Mouse (Mus musculus): Measurements from ENCODE around the gene Cyp1a1. TPM values are rescaled to one million over a fixed set of nuclear protein-coding genes. Genes with fewer than 3 reads are reported as not detected.

The Cyp1a1 gene
- 0.08 TPM in 1 of 2 replicates, not detected in the other for polyA plus RNA-seq (2015; fragmentation: Nextera tagmentation; extraction: Ambion mirVana)

GRCm38 (mm10) chr9:57687751-57688150, at the start of gene Cyp1a1:
Cyp1a1 (plus strand) TSS chr9:57687928.
- Histone ChIP-seq H3K9ac (no peak within 1 kb of the TSS), H3K27ac (no peak within 1 kb of the TSS), H3K27me3 (0 out of 2 replicates have a peak, but pooled peaks cover under 1% of the 10 kb centered on the region), H3K4me2 (no peak within 1 kb of the TSS), H3K4me1 (no peaks in the 10 kb centered on the region), H3K9me3 (no peaks in the 10 kb centered on the region), H3K36me3 (no peaks in the 10 kb centered on the region), H3K4me3 (no peak within 1 kb of the TSS)
- 93% methylated on average over 2 of the region's 2 CpGs for WGBS
- no peak for ATAC-seq (ENCODE audit: insufficient number of reproducible peaks, low FRiP score, low TSS enrichment, low read depth)

DNA sequence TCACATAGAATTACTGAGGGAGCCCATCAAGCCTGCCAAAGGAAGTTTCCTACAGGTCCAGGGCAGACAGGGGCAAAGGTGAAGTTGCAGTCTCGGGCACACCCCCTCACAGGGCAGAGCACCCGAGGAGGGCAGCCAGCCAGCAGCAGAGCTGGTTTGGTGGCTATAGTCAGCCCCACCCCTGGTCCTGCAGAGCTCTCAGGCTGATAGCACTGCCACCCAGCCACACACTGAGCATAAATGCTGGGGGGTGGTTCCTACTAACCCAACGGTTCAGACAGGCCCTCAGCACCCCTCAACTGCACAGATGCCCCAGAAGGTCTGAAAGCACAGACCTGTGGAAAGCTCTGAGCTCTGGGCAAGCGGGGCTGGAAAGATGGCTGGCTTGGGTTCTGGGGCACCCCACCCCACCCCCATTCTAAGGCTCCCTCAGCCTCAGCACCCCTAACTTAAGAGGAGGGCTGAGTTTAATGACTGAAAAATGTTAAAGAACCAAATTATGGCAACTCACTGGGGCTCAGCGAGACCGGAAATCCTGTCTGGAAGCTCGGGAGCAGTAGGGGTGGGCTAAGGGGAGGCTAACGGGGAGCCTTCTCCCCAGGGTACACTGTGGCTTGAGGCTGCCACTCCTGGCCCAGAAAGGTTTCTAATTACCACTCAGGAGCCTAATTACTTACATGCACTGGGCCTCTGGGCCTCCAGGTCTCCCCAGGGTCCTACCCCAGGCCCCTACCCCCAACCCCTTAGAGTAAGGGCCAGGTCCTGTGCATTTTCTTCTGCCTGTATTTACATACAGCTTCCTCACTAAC, 48.9 kb upstream of the Cyp1a1 start:
- H3K36me3 ChIP-seq: peaks cover 11% of the 10 kb centered on the region; the same call in 1 of the 2 replicates
- ATAC-seq (ENCODE audit: insufficient number of reproducible peaks, low FRiP score, low TSS enrichment, low read depth): no peak
- no peaks in the 10 kb centered on the region for H3K9me3 ChIP-seq
- peak overlapping the region; percentile 88 for H3K27ac ChIP-seq
- H3K4me3 ChIP-seq: no peak overlapping the region; the same call in 1 of the 2 replicates
- WGBS: 16% methylated on average over 8 of the region's 8 CpGs
- no peak overlapping the region; the same call in 1 of the 2 replicates for H3K9ac ChIP-seq
- no peaks in the 10 kb centered on the region for H3K27me3 ChIP-seq
- peak overlapping the region; percentile 26 for H3K4me2 ChIP-seq
- peaks cover 74% of the 10 kb centered on the region for H3K4me1 ChIP-seq

GRCm38 (mm10) chr9:57639661-57640328, 47.9 kb upstream of the Cyp1a1 start:
- 53% methylated on average over 5 of the region's 5 CpGs for WGBS
- Histone ChIP-seq H3K9ac (peak overlapping the region; percentile 23; the same call in 1 of the 2 replicates), H3K4me2 (peak overlapping the region; percentile 46), H3K27ac (peak overlapping the region; percentile 88), H3K36me3 (peaks cover 11% of the 10 kb centered on the region; the same call in 1 of the 2 replicates), H3K4me3 (peak overlapping the region; percentile 18), H3K9me3 (no peaks in the 10 kb centered on the region), H3K4me1 (peaks cover 76% of the 10 kb centered on the region), H3K27me3 (no peaks in the 10 kb centered on the region)
- ATAC-seq (ENCODE audit: insufficient number of reproducible peaks, low FRiP score, low TSS enrichment, low read depth): no peak

DNA sequence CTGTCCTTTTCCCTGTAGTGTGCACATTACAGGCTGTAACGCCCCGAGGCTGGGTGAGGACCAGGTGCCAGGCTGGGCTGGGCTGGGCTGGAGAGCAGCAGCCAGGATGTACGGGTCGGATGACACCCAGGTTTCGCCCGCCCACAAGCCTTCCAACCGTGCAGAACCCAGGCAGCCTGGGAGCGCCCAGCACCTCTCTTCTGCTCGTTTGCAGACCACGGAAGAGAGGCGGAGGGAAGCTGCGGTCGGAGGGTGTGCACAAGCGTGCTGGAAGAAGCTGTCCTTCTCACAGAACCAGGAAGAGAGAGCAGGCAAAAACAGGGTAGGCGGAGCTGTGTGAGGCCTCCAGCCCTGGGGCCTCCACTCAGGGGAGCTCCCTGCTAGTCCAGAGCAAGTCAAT, 47.3 kb upstream of the Cyp1a1 start:
- no peaks in the 10 kb centered on the region for H3K9me3 ChIP-seq
- H3K27me3 ChIP-seq: no peaks in the 10 kb centered on the region
- H3K4me1 ChIP-seq: peaks cover 78% of the 10 kb centered on the region
- H3K4me3 ChIP-seq: peak overlapping the region; percentile 18
- peak; percentile 46; the same call in 1 of the 2 replicates for ATAC-seq (ENCODE audit: insufficient number of reproducible peaks, low FRiP score, low TSS enrichment, low read depth)
- peak overlapping the region; percentile 46 for H3K4me2 ChIP-seq
- H3K36me3 ChIP-seq: peaks cover 11% of the 10 kb centered on the region; the same call in 1 of the 2 replicates
- H3K9ac ChIP-seq: 0 out of 2 replicates have a peak overlapping the region, but pooled peaks have one; percentile 23
- WGBS: 5% methylated on average over 15 of the region's 15 CpGs
- peak overlapping the region; percentile 88 for H3K27ac ChIP-seq

DNA sequence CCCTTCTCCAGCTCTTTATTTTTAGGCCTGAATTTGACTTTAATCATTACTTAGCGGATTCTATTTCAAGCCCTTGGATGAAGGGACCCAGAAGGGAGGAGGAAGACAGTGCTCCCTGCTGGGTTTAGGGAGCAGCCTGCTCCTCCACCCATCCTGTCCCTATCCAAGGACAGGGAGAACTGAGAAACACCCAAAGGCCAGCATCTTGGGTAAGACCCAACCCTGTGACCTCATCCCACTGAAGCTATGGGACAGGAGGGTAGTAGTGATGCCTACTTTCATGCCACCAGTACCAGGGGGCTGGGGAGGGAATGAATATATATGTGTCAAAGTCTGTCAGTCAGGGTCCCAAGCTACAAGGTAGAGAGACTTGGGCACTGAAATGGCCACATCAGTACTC, 46.7 kb upstream of the Cyp1a1 start:
- peaks cover 11% of the 10 kb centered on the region; the same call in 1 of the 2 replicates for H3K36me3 ChIP-seq
- 83% methylated on average over 1 of the region's 1 CpGs for WGBS
- H3K4me1 ChIP-seq: peaks cover 80% of the 10 kb centered on the region
- no peaks in the 10 kb centered on the region for H3K9me3 ChIP-seq
- peak overlapping the region; percentile 46 for H3K4me2 ChIP-seq
- ATAC-seq (ENCODE audit: insufficient number of reproducible peaks, low FRiP score, low TSS enrichment, low read depth): no peak
- no peaks in the 10 kb centered on the region for H3K27me3 ChIP-seq
- peak overlapping the region; percentile 88 for H3K27ac ChIP-seq
- peak overlapping the region; percentile 0; the same call in 1 of the 2 replicates for H3K9ac ChIP-seq
- H3K4me3 ChIP-seq: peak overlapping the region; percentile 18

GRCm38 (mm10) chr9:57641775-57642550, 45.8 kb upstream of the Cyp1a1 start:
- Histone ChIP-seq H3K27me3 (no peaks in the 10 kb centered on the region), H3K9me3 (no peaks in the 10 kb centered on the region), H3K9ac (no peak overlapping the region), H3K36me3 (peaks cover 11% of the 10 kb centered on the region; the same call in 1 of the 2 replicates), H3K4me3 (no peak overlapping the region; the same call in 1 of the 2 replicates), H3K27ac (0 out of 2 replicates have a peak overlapping the region, but pooled peaks have one; percentile 88), H3K4me2 (no peak overlapping the region), H3K4me1 (peaks cover 79% of the 10 kb centered on the region)
- ATAC-seq (ENCODE audit: insufficient number of reproducible peaks, low FRiP score, low TSS enrichment, low read depth): no peak
- 79% methylated on average over 13 of the region's 13 CpGs for WGBS

DNA sequence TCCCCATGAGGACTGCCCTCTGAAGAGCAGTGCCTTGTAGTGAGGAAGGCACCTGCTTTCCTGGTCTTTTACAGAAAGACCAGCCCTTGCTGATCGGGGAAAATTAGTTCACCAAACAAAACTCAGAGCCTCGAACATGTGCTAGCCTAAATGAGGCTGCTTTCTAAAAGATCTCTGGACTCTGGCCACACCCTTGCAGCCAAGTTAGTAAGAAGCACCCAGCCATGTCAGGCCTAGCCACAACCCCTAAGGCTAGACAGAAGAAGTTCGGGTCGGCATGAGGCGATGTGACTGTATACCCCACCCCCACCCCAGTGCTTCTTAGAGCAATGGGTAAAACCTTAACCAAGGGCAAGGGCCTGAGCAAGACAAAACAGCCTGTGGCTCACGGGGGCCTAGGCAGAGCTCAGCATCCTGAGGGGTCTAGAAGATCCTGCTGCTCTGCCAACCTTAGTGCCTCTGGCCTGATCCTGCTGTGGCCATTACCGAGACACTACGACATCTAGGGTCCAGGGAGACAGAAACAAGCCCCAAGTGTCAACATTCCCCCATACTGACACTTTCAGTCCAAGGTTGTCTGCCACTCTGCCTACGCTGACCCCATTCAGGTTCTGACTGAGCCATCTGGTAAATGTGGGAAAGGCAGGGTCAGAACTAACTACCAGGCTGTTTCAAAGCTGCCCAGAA, 44.4 kb upstream of the Cyp1a1 start:
- peaks cover 65% of the 10 kb centered on the region for H3K4me1 ChIP-seq
- ATAC-seq (ENCODE audit: insufficient number of reproducible peaks, low FRiP score, low TSS enrichment, low read depth): no peak

GRCm38 (mm10) chr9:57643856-57644180, 43.9 kb upstream of the Cyp1a1 start:
- Histone ChIP-seq H3K27me3 (no peaks in the 10 kb centered on the region), H3K4me2 (peak overlapping the region; percentile 83), H3K9ac (peak overlapping the region; percentile 100), H3K4me1 (peaks cover 60% of the 10 kb centered on the region), H3K4me3 (peak overlapping the region; percentile 94), H3K9me3 (no peaks in the 10 kb centered on the region), H3K27ac (peak overlapping the region; percentile 27; the same call in 1 of the 2 replicates), H3K36me3 (peaks cover 11% of the 10 kb centered on the region; the same call in 1 of the 2 replicates)
- ATAC-seq (ENCODE audit: insufficient number of reproducible peaks, low FRiP score, low TSS enrichment, low read depth): no peak
- WGBS: 29% methylated on average over 7 of the region's 7 CpGs

More for the DNA sequence above, 44.4 kb upstream of the Cyp1a1 start:
- peak overlapping the region; percentile 100; the same call in 1 of the 2 replicates for H3K9ac ChIP-seq
- 65% methylated on average over 9 of the region's 9 CpGs for WGBS
- peak overlapping the region; percentile 83 for H3K4me2 ChIP-seq
- peaks cover 11% of the 10 kb centered on the region; the same call in 1 of the 2 replicates for H3K36me3 ChIP-seq
- H3K9me3 ChIP-seq: no peaks in the 10 kb centered on the region
- no peaks in the 10 kb centered on the region for H3K27me3 ChIP-seq
- H3K27ac ChIP-seq: peak overlapping the region; percentile 27; the same call in 1 of the 2 replicates
- peak overlapping the region; percentile 94 for H3K4me3 ChIP-seq

DNA sequence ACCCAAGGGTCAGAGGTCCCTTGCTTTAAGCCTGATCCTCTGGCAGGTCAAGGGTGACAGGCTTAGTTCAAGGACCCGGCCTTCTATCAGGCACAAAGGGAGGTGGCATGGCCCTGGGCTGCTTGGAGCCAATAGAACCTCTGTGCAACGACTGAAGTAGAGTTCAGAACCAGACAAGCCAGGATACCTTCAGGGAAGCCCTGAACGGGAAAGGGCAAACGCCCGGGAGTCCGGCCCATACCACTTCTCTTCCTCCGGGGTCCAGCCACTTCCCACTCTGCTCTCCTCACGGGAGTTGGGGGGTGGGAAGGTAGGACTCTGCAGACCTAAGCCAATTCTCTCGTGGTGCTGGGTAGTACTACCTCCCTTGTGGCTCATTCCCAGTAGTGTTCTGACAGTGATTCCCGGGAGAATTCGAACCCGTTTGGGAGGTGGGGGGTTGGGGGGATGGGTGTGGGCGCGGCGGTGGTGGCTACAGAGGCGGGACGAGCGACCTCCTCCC, 43.2 kb upstream of the Cyp1a1 start:
- Histone ChIP-seq H3K4me3 (peak overlapping the region; percentile 94), H3K4me1 (peaks cover 53% of the 10 kb centered on the region), H3K36me3 (peaks cover 11% of the 10 kb centered on the region; the same call in 1 of the 2 replicates), H3K9me3 (no peaks in the 10 kb centered on the region), H3K4me2 (peak overlapping the region; percentile 83), H3K27ac (peak overlapping the region; percentile 96), H3K9ac (peak overlapping the region; percentile 100), H3K27me3 (no peaks in the 10 kb centered on the region)
- WGBS: under 1% methylated on average over 18 of the region's 18 CpGs
- ATAC-seq (ENCODE audit: insufficient number of reproducible peaks, low FRiP score, low TSS enrichment, low read depth): no peak

DNA sequence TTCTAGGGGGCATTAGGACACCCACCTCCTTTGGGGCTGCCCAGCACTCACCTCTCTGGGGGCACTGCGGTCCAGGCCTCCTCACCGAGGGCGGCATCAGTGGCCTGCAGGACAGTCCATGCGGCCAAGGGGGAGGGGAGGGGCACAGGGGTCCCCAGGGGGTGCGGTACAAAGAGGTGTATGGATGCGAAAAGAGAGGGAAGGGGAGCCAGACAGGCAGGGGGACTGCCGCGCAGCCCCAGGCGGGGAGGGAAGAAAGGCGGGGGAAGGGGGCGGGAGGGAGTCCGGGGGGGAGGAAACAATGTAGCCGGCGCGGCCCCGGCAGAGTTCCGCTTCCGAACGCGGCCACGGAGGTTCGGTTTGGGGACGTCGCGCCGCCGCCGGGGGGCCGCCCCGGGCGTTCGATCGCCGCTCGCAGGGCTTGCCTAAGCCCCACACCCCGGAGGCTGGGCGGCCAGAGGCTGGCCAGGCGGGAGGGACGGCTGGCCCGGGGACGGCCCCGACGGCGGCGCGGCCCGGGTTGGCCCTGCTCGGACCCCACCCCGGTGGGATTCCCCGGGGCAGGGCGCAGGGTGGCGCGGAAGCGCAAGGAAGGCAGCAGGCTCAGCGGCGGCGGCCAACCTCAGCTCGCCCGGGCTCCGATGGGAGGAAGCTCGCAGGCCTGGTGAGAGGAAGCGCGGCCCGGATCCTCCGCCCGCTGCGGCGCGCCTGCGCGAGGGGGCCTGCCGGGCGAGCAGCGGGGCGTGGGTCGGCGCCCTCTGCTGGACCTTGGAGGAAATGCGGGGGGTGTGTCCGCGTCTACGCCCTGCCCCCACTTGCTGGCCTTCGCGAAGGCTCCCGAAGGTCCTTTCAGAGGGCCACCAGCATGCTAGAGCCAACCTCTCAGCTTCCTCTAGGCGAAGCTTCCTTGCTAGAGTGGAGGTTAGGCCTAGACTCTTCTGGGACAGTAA, 42.5 kb upstream of the Cyp1a1 start:
- WGBS: under 1% methylated on average over 71 of the region's 85 CpGs
- peak overlapping the region; percentile 96 for H3K27ac ChIP-seq
- ATAC-seq (ENCODE audit: insufficient number of reproducible peaks, low FRiP score, low TSS enrichment, low read depth): peak; percentile 85
- H3K9ac ChIP-seq: peak overlapping the region; percentile 100
- peaks cover 11% of the 10 kb centered on the region; the same call in 1 of the 2 replicates for H3K36me3 ChIP-seq
- no peaks in the 10 kb centered on the region for H3K9me3 ChIP-seq
- H3K4me1 ChIP-seq: peaks cover 46% of the 10 kb centered on the region
- H3K4me3 ChIP-seq: peak overlapping the region; percentile 94
- no peaks in the 10 kb centered on the region for H3K27me3 ChIP-seq
- H3K4me2 ChIP-seq: peak overlapping the region; percentile 83

All from limb, embryonic 15.5 days (tissue).